In the genomic region with DNA sequence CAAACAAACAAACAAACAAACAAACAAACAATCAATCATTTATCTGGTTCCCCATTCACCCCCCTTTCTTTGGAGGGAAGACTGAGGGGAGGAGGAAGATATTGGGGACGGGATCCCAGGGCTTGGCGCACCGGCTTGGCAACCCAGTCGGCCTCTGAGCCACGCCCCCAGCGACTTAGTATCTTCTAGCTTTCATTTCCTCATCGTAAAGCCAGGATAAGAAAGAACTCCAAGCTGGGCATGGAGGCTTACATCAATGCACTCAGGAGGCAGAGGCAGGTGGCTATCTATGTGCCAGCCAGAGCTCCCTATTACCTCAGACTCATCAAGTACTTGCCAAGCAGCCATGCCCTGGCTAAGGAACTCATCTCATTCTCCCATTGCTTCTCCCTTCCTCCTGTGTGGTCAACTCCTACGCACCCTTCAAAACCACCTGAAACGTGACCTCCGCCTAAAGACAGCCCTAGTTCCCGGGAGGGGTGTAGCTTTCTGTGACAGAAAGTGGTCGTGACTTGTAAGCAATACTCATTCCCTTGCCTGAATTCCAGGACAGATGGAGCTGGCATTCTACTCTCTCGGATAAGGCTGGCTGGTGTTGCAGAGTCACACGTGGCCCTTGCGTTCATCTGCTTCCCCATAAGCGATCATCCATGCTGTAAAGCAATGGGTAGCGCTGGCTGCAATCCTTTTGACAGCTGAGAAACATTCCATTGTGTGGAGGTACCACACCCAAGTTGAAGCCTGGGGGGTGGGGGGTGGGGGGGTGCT, we compare ENCODE assay signal across 8 mouse cellular contexts. TPM values are rescaled to one million over a fixed set of nuclear protein-coding genes. Genes with fewer than 3 reads are reported as not detected.
DNase-seq lines count a peak whose midpoint lies in the region; ATAC-seq and TF ChIP-seq lines count a peak whose summit lies in the region.

No protein-coding gene starts in this region.

- H3K27ac ChIP-seq in thymus, adult 2 months (ENCODE audit: control insufficient read depth, insufficient read depth, low read length): no peak overlapping the region
- H3K27ac ChIP-seq in limb, embryonic 12.5 days: no peak overlapping the region
- no peak overlapping the region for H3K27ac ChIP-seq in neural tube, embryonic 14.5 days (ENCODE audit: low read depth, low read length)

- H3K4me1 ChIP-seq in thymus, adult 2 months (replicated peaks; ENCODE audit: control insufficient read depth, insufficient read depth, low read length): peaks cover 26% of the 10 kb centered on the region
- peaks cover 19% of the 10 kb centered on the region for H3K4me1 ChIP-seq in limb, embryonic 12.5 days (replicated peaks)
- 0 out of 2 replicates have a peak, but pooled peaks cover 6% of the 10 kb centered on the region for H3K4me1 ChIP-seq in neural tube, embryonic 14.5 days (ENCODE audit: control insufficient read depth, insufficient read depth, low read length)

- no peaks in the 10 kb centered on the region for H3K9me3 ChIP-seq in limb, embryonic 12.5 days
- no peaks in the 10 kb centered on the region for H3K9me3 ChIP-seq in neural tube, embryonic 14.5 days (ENCODE audit: control insufficient read depth, low read length)

- 15% methylated on average over 17 of the region's 17 CpGs for WGBS in thymus, adult 2 months
- 16% methylated on average over 17 of the region's 17 CpGs for WGBS in limb, embryonic 12.5 days
- WGBS in neural tube, embryonic 14.5 days: 16% methylated on average over 17 of the region's 17 CpGs

- DNase-seq in thymus, adult 2 months: peak; percentile 51
- DNase-seq in thymus, postnatal 10 days (ENCODE audit: low spot score in 2 of 2): no peak
- DNase-seq in ovary, postnatal 36 days (ENCODE audit: low spot score): no peak
- no peak for DNase-seq in thymus, postnatal 0 days (ENCODE audit: low spot score)
- no peak for DNase-seq in thymus, postnatal 36 days

- no peaks in the 10 kb centered on the region for H3K27me3 ChIP-seq in thymus, adult 2 months (ENCODE audit: control insufficient read depth, insufficient read depth, low read length)
- peaks cover 57% of the 10 kb centered on the region for H3K27me3 ChIP-seq in limb, embryonic 12.5 days
- H3K27me3 ChIP-seq in neural tube, embryonic 14.5 days (ENCODE audit: control insufficient read depth, insufficient read depth, low read length): peaks cover 18% of the 10 kb centered on the region

- H3K4me2 ChIP-seq in limb, embryonic 12.5 days: peak overlapping the region; percentile 85
- peak overlapping the region; percentile 51 for H3K4me2 ChIP-seq in neural tube, embryonic 14.5 days (ENCODE audit: low read depth, low read length)

- TF ChIP-seq CTCF in thymus, adult 2 months (IDR thresholded peaks at IDR 0.05; ENCODE audit: borderline replicate concordance, control insufficient read depth, extremely low read depth, insufficient read depth, low read length, poor library complexity): no peak

- no peak for TF ChIP-seq POLR2A in thymus, adult 2 months (IDR thresholded peaks at IDR 0.05; ENCODE audit: control insufficient read depth, extremely low read depth, insufficient read depth, low read length, poor library complexity)

- no peaks in the 10 kb centered on the region for H3K36me3 ChIP-seq in thymus, adult 2 months (ENCODE audit: control insufficient read depth, insufficient read depth, low read length)
- no peaks in the 10 kb centered on the region for H3K36me3 ChIP-seq in limb, embryonic 12.5 days
- no peaks in the 10 kb centered on the region for H3K36me3 ChIP-seq in neural tube, embryonic 14.5 days (ENCODE audit: control insufficient read depth, insufficient read depth, low read length)

- no peak overlapping the region; the same call in 1 of the 2 replicates for H3K4me3 ChIP-seq in thymus, adult 2 months (ENCODE audit: control insufficient read depth, insufficient read depth, low read length)
- peak overlapping the region; percentile 49 for H3K4me3 ChIP-seq in limb, embryonic 12.5 days (replicated peaks)
- no peak overlapping the region for H3K4me3 ChIP-seq in neural tube, embryonic 14.5 days (ENCODE audit: low read depth, low read length)

- peak overlapping the region; percentile 64; the same call in 1 of the 2 replicates for H3K9ac ChIP-seq in limb, embryonic 12.5 days (replicated peaks)
- no peak overlapping the region for H3K9ac ChIP-seq in neural tube, embryonic 14.5 days (replicated peaks; ENCODE audit: low read depth, low read length)

- peak; percentile 38 for ATAC-seq in erythroblast, adult 5-6 weeks (replicated peaks; ENCODE audit: low FRiP score, poor library complexity, severe bottlenecking)
- no peak for ATAC-seq in limb, embryonic 12.5 days (ENCODE audit: insufficient number of reproducible peaks, insufficient read depth, low FRiP score, low TSS enrichment, low read depth)
- ATAC-seq in neural tube, embryonic 14.5 days (ENCODE audit: low read depth): no peak

RNA-seq across cellular contexts. Expression of a gene that starts 5.5 kb away (rescaled TPM):
- 23.3 and 25.3 TPM in 2 replicates for polyA plus RNA-seq in thymus, adult 2 months (2012; rRNA removed)
- 0.19 and 0.84 TPM in 2 replicates for total RNA-seq in erythroblast, adult 5-6 weeks (2015; ENCODE audit: low replicate concordance)
- 0.70 TPM in 1 of 2 replicates, not detected in the other for total RNA-seq in erythroblast, adult 5-6 weeks (2017; ENCODE audit: low replicate concordance)
- polyA plus RNA-seq in limb, embryonic 12.5 days (2016; fragmentation: Nextera tagmentation; extraction: Ambion mirVana): 52.8 and 54.6 TPM in 2 replicates
- polyA plus RNA-seq in neural tube, embryonic 14.5 days (2014; fragmentation: Nextera tagmentation; extraction: Ambion mirVana): 22.6 and 27.4 TPM in 2 replicates
- polyA plus RNA-seq in thymus, postnatal 0 days (2015; fragmentation: Nextera tagmentation; extraction: Ambion mirVana): 14.0 and 15.2 TPM in 2 replicates

RNA-seq across cellular contexts. Expression of a gene that starts 5.9 kb away (rescaled TPM):
- polyA plus RNA-seq in thymus, adult 2 months (2012; rRNA removed): 48.3 and 80.5 TPM in 2 replicates
- total RNA-seq in erythroblast, adult 5-6 weeks (2015; ENCODE audit: low replicate concordance): 9.0 and 18.1 TPM in 2 replicates
- total RNA-seq in erythroblast, adult 5-6 weeks (2017; ENCODE audit: low replicate concordance): 5.5 and 6.0 TPM in 2 replicates
- 12.7 and 13.1 TPM in 2 replicates for polyA plus RNA-seq in limb, embryonic 12.5 days (2016; fragmentation: Nextera tagmentation; extraction: Ambion mirVana)
- polyA plus RNA-seq in neural tube, embryonic 14.5 days (2014; fragmentation: Nextera tagmentation; extraction: Ambion mirVana): 6.4 and 8.5 TPM in 2 replicates
- polyA plus RNA-seq in thymus, postnatal 0 days (2015; fragmentation: Nextera tagmentation; extraction: Ambion mirVana): 13.1 and 13.9 TPM in 2 replicates
